Mouse (Mus musculus) midbrain, embryonic 16.5 days (tissue): Measurements from ENCODE around the gene Hoxc5. TPM values are rescaled to one million over a fixed set of nuclear protein-coding genes. Genes with fewer than 3 reads are reported as not detected.

Experiments
- ATAC-seq: fragments of 200-750 bp; cut with Nextera tagmentation; 2 replicates; pipeline ENCODE4 v1.8.0; 2017; ENCODE audit warnings: moderate TSS enrichment
- H3K27ac ChIP-seq: fragments of 300-500 bp; sonication (generic); 2 replicates; pipeline ENCODE4 v1.5.1; 2014; ENCODE audit warnings: mild to moderate bottlenecking, low read length, mixed read lengths
- H3K27me3 ChIP-seq: fragments of 300-500 bp; sonication (generic); 2 replicates; pipeline ENCODE4 v1.6.1; 2014; ENCODE audit warnings: low read depth, low read length, mixed read lengths; ENCODE audit not compliant: control insufficient read depth, insufficient read depth
- H3K36me3 ChIP-seq: fragments of 300-500 bp; sonication (generic); 2 replicates; pipeline ENCODE4 v1.6.1; 2014; ENCODE audit warnings: mild to moderate bottlenecking, low read length, moderate library complexity, mixed read lengths; ENCODE audit not compliant: control insufficient read depth, insufficient read depth
- H3K4me1 ChIP-seq: fragments of 300-500 bp; sonication (generic); 2 replicates; pipeline ENCODE4 v1.6.1; 2014; ENCODE audit warnings: mild to moderate bottlenecking, low read length, mixed read lengths; ENCODE audit not compliant: control insufficient read depth, insufficient read depth
- H3K4me2 ChIP-seq: fragments of 300-500 bp; sonication (generic); 2 replicates; pipeline ENCODE4 v1.6.1; 2014; ENCODE audit warnings: mild to moderate bottlenecking, low read length, mixed read lengths
- H3K4me3 ChIP-seq: fragments of 300-500 bp; sonication (generic); 2 replicates; pipeline ENCODE4 v1.5.1; 2014; ENCODE audit warnings: low read depth, mild to moderate bottlenecking, low read length, moderate library complexity, mixed read lengths
- H3K9ac ChIP-seq: fragments of 300-500 bp; sonication (generic); 2 replicates; pipeline ENCODE4 v1.6.1; 2014; ENCODE audit warnings: low read depth, low read length, mixed read lengths
- H3K9me3 ChIP-seq: fragments of 300-500 bp; sonication (generic); replicated peaks from 2 replicates; pipeline ENCODE4 v1.6.1; 2014; ENCODE audit warnings: mild to moderate bottlenecking, low read length, mixed read lengths; ENCODE audit not compliant: control insufficient read depth, poor library complexity, severe bottlenecking
- WGBS: fragments of 180-500 bp; shearing (Covaris S2); extraction: QIAGEN DNeasy Blood & Tissue Kit; methylation state at CpG from one replicate; pipeline ENCODE4 v1.1.7; 2014; 5-methylcytosine and 5-hydroxymethylcytosine counted together
- polyA plus RNA-seq: library from polyadenylated mRNA; unstranded; fragments of >200 nt; fragmentation: Nextera tagmentation; extraction: Ambion mirVana; gene quantifications from 2 replicates; pipeline ENCODE4 v1.2.1, GENCODE M21; 2015

Gene Hoxc5
- polyA plus RNA-seq, 1 experiment from 2014 or later = not detected

GRCm38 (mm10) chr15:102975688-102976111 is 8.5 kb downstream of the Hoxc5 start:
- Histone ChIP-seq H3K27me3 (peaks cover 87% of the 10 kb centered on the region), H3K9ac (no peak overlapping the region), H3K27ac (no peak overlapping the region), H3K4me3 (no peak overlapping the region), H3K36me3 (no peaks in the 10 kb centered on the region), H3K9me3 (no peaks in the 10 kb centered on the region), H3K4me2 (no peak overlapping the region), H3K4me1 (no peaks in the 10 kb centered on the region)
- 1% methylated on average over 21 of the region's 21 CpGs for WGBS
- no peak for ATAC-seq

DNA sequence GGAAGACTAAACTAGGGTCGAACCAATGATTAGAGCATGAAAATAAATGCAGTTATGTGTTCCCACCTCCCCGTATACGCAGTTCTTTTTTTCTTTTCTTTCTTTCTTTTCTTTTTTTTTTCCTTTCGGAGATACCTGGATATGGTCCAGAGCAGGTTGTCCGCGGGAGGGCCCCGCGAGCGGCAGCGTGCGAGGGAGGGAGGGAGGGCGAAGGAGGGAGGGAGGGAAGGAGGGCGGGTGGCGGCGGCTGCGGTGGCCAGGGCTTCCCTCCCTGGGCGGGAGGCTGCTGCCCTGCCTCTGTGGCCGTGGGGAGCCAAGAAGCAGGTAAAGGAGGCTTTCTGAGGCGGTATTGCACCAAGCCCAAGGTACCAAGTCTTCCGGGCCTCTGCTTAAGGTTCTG is 8.9 kb downstream of the Hoxc5 start, which contains the start of gene Hoxc9:
Gene Hoxc9 (plus strand): TSS at position 269 of the 400 bp plus-strand sequence.
- Histone ChIP-seq H3K27me3 (peaks cover 84% of the 10 kb centered on the region), H3K9ac (no peak within 1 kb of the TSS), H3K4me1 (no peaks in the 10 kb centered on the region), H3K27ac (no peak within 1 kb of the TSS), H3K9me3 (no peaks in the 10 kb centered on the region), H3K4me3 (no peak within 1 kb of the TSS), H3K4me2 (no peak within 1 kb of the TSS; the same call in 1 of the 2 replicates), H3K36me3 (no peaks in the 10 kb centered on the region)
- ATAC-seq = no peak
- under 1% methylated on average over 20 of the region's 20 CpGs for WGBS

DNA sequence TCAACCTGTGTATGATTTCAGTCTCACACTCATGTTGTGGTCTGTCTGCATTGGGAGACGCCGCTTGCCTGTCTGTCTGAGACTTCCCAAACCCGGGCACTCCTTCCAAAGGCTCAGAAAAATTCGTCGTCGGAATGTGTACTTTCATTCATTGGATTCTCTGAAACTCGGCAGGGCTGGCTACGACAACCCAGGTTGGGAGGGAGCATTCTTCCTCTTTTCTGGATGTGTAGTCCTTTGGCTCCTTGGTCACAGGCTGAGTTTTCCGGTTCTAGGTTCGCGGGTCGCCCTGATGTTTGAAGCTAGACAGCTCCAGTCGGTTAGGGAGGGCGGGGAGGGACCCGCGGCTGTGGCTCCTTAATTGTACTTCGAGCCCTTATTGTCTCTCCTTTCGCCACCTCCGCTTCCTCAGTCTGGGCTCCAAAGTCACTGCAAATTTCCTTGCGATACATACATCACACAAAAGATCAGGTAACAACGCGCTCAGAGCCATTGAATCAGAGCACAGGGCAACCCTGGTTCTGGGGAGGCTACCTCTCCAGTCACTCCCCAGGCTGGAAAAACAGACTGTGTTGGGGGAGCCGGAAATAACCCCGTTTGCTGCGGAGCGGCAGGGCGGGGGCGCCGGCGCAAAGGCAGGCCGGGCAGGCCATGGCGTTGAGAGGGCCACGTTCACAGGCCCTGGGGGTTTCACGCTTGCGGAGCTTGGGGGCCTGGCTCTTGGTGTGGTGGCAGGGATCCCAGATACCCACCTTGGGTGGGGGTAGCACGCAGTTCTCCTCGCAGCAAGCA is 9.6 kb downstream of the Hoxc5 start:
- no peak for ATAC-seq
- peaks cover 80% of the 10 kb centered on the region for H3K27me3 ChIP-seq

GRCm38 (mm10) chr15:102977423-102977974 is 10.3 kb downstream of the Hoxc5 start:
- Histone ChIP-seq H3K27me3 (peaks cover 80% of the 10 kb centered on the region), H3K4me2 (no peak overlapping the region; the same call in 1 of the 2 replicates), H3K4me1 (peaks cover 2% of the 10 kb centered on the region; the same call in 1 of the 2 replicates), H3K9me3 (no peaks in the 10 kb centered on the region), H3K9ac (no peak overlapping the region), H3K27ac (no peak overlapping the region), H3K4me3 (no peak overlapping the region), H3K36me3 (no peaks in the 10 kb centered on the region)
- no peak for ATAC-seq
- 0% methylated on average over 16 of the region's 16 CpGs for WGBS

More for the DNA sequence above, 9.6 kb downstream of the Hoxc5 start:
- under 1% methylated on average over 37 of the region's 37 CpGs for WGBS
- no peak overlapping the region; the same call in 1 of the 2 replicates for H3K4me2 ChIP-seq
- H3K9me3 ChIP-seq = no peaks in the 10 kb centered on the region
- H3K4me3 ChIP-seq = no peak overlapping the region
- no peak overlapping the region for H3K27ac ChIP-seq
- H3K9ac ChIP-seq = no peak overlapping the region
- H3K4me1 ChIP-seq = peaks cover 1% of the 10 kb centered on the region; the same call in 1 of the 2 replicates
- H3K36me3 ChIP-seq = no peaks in the 10 kb centered on the region

- H3K9ac ChIP-seq = no peak overlapping the region
- H3K4me3 ChIP-seq = no peak overlapping the region
These were observed 11.6 kb downstream of the Hoxc5 start for GRCm38 (mm10) chr15:102978615-102979515.

DNA sequence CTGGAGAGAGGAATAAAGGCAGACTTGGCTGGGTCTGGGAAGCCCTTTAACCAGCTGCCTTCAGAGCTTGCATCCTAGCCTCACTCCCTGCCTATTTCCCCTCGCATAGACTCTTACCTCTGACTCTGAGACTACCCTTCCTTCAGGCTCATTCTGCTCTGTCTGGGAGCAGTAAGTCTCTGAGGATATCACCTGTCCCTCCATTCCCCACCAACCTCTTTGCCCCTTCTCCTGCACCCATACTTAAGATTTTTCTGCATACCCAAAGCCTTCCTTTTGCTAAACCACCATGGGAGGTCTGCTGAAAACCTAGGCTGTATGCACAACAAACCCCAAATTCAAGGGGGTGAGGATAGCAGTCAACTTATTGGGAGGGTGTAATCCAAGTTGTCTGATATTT is 12.7 kb downstream of the Hoxc5 start:
- H3K9me3 ChIP-seq = no peaks in the 10 kb centered on the region
- H3K4me2 ChIP-seq = no peak overlapping the region
- H3K4me1 ChIP-seq = peaks cover 2% of the 10 kb centered on the region; the same call in 1 of the 2 replicates
- H3K9ac ChIP-seq = no peak overlapping the region
- WGBS = 4% methylated on average over 1 of the region's 1 CpGs
- ATAC-seq = no peak
- no peak overlapping the region for H3K4me3 ChIP-seq
- H3K27me3 ChIP-seq = peaks cover 78% of the 10 kb centered on the region
- no peaks in the 10 kb centered on the region for H3K36me3 ChIP-seq
- H3K27ac ChIP-seq = no peak overlapping the region

More at GRCm38 (mm10) chr15:102978615-102979515, 11.6 kb downstream of the Hoxc5 start:
- no peak for ATAC-seq
- Histone ChIP-seq H3K27me3 (peaks cover 78% of the 10 kb centered on the region), H3K36me3 (no peaks in the 10 kb centered on the region), H3K9me3 (no peaks in the 10 kb centered on the region), H3K27ac (no peak overlapping the region), H3K4me2 (no peak overlapping the region), H3K4me1 (peaks cover 2% of the 10 kb centered on the region; the same call in 1 of the 2 replicates)
- 0% methylated on average over 13 of the region's 13 CpGs for WGBS

- H3K4me1 ChIP-seq = peaks cover 2% of the 10 kb centered on the region; the same call in 1 of the 2 replicates
- H3K27ac ChIP-seq = no peak overlapping the region
- no peaks in the 10 kb centered on the region for H3K36me3 ChIP-seq
- no peak overlapping the region for H3K9ac ChIP-seq
- 3% methylated on average over 11 of the region's 11 CpGs for WGBS
- no peaks in the 10 kb centered on the region for H3K9me3 ChIP-seq
- H3K27me3 ChIP-seq = peaks cover 78% of the 10 kb centered on the region
- no peak for ATAC-seq
- no peak overlapping the region for H3K4me2 ChIP-seq
- no peak overlapping the region for H3K4me3 ChIP-seq
These were observed 13.1 kb downstream of the Hoxc5 start for GRCm38 (mm10) chr15:102980352-102980751.

DNA sequence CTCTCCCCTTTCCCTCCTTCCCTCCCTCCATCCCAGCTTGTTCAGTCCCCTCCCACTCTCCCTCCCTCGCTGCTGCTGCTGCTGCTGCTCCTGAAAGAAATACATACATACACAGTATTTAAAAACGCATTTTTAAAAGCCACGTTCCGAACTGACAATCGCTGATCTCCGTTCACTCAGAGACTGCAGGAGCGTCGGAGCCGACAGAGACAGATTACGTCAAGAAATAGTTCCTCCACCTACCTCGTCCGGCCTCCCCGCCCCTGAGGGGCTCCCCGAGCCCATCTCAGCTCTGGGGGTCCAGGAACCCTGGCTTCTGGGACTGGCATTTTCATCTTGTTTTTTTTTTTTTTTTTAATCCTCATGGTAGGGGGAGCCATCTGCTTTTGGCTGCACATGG is 13.7 kb downstream of the Hoxc5 start:
- Histone ChIP-seq H3K4me1 (peaks cover 2% of the 10 kb centered on the region; the same call in 1 of the 2 replicates), H3K4me2 (no peak overlapping the region), H3K27ac (no peak overlapping the region)

More for the DNA sequence above, 13.7 kb downstream of the Hoxc5 start:
- no peak for ATAC-seq
- H3K36me3 ChIP-seq = no peaks in the 10 kb centered on the region
- no peak overlapping the region for H3K9ac ChIP-seq
- no peaks in the 10 kb centered on the region for H3K9me3 ChIP-seq
- H3K4me3 ChIP-seq = no peak overlapping the region
- H3K27me3 ChIP-seq = peaks cover 78% of the 10 kb centered on the region
- under 1% methylated on average over 14 of the region's 14 CpGs for WGBS
